Mouse (Mus musculus) MEL-GATA-1-ER (cell line): ENCODE measurements around the gene Edil3.
"Not testable (repeated sequence)": the region's sequence is repeated elsewhere in the genome, so short reads cannot be mapped to it uniquely, and the experiment has no call there.

Experiments
- DNase-seq: peaks from one replicate; pipeline ENCODE4 v3.0.0-alpha.2; 2012; ENCODE audit warnings: low read depth; ENCODE audit errors: extremely low read depth

Edil3 gene

GRCm38 (mm10) chr13:88938564-88938963, 117.3 kb downstream of the Edil3 start:
- DNase-seq: no peak

- DNase-seq: no peak
These were observed 151.1 kb downstream of the Edil3 start for GRCm38 (mm10) chr13:88972355-88972754.

- DNase-seq: no peak
These were observed 186.6 kb downstream of the Edil3 start for GRCm38 (mm10) chr13:89007696-89008427.

- DNase-seq: no peak
These were observed 191.2 kb downstream of the Edil3 start for GRCm38 (mm10) chr13:89012500-89012899.

GRCm38 (mm10) chr13:89029817-89030539, 208.7 kb downstream of the Edil3 start:
- no peak for DNase-seq

- DNase-seq: no peak
These were observed 214.4 kb downstream of the Edil3 start for GRCm38 (mm10) chr13:89035711-89036110.

- no peak for DNase-seq
These were observed 220.2 kb downstream of the Edil3 start for GRCm38 (mm10) chr13:89041495-89041894.

GRCm38 (mm10) chr13:89070132-89070531, 248.9 kb downstream of the Edil3 start:
- not testable (repeated sequence) for DNase-seq

- no peak for DNase-seq
These were observed 254.9 kb downstream of the Edil3 start for GRCm38 (mm10) chr13:89076212-89076611.

GRCm38 (mm10) chr13:89105889-89106288, 284.6 kb downstream of the Edil3 start:
- no peak for DNase-seq

GRCm38 (mm10) chr13:89117551-89117950, 296.3 kb downstream of the Edil3 start:
- DNase-seq: no peak

GRCm38 (mm10) chr13:89119809-89120208, 298.5 kb downstream of the Edil3 start:
- no peak for DNase-seq

GRCm38 (mm10) chr13:89122511-89123253, 301.4 kb downstream of the Edil3 start:
- no peak for DNase-seq

GRCm38 (mm10) chr13:89123396-89123795, 302.1 kb downstream of the Edil3 start:
- no peak for DNase-seq

- no peak for DNase-seq
These were observed 324.8 kb downstream of the Edil3 start for GRCm38 (mm10) chr13:89146056-89146547.

GRCm38 (mm10) chr13:89151878-89152277, 330.6 kb downstream of the Edil3 start:
- DNase-seq: no peak

- no peak for DNase-seq
These were observed 346.7 kb downstream of the Edil3 start for GRCm38 (mm10) chr13:89167960-89168359.

GRCm38 (mm10) chr13:89170040-89170439, 348.8 kb downstream of the Edil3 start:
- no peak for DNase-seq

- no peak for DNase-seq
These were observed 353.9 kb downstream of the Edil3 start for GRCm38 (mm10) chr13:89175154-89175553.

GRCm38 (mm10) chr13:89189051-89189450, 367.8 kb downstream of the Edil3 start:
- no peak for DNase-seq

- no peak for DNase-seq
These were observed 375.7 kb downstream of the Edil3 start for GRCm38 (mm10) chr13:89197019-89197418.

GRCm38 (mm10) chr13:89199275-89199674, 378.0 kb downstream of the Edil3 start:
- DNase-seq: no peak
